Mouse (Mus musculus) ZHBTc4 (cell line): ENCODE results near the gene Rslcan18.
A peak's percentile ranks its signal among the peaks of the same experiment; 100 is the strongest.
"Not testable (repeated sequence)": the region's sequence is repeated elsewhere in the genome, so short reads cannot be mapped to it uniquely, and the experiment has no call there.

Experiments used
- DNase-seq: peaks from one replicate; pipeline ENCODE4 v3.0.0-alpha.2; 2011; ENCODE audit warnings: low read depth, low spot score

Gene Rslcan18

GRCm38 (mm10) chr13:67116163-67116562 lies at the start of gene Rslcan18:
TSS of gene Rslcan18 (minus strand) at chr13:67116263.
- not testable (repeated sequence) for DNase-seq

DNA sequence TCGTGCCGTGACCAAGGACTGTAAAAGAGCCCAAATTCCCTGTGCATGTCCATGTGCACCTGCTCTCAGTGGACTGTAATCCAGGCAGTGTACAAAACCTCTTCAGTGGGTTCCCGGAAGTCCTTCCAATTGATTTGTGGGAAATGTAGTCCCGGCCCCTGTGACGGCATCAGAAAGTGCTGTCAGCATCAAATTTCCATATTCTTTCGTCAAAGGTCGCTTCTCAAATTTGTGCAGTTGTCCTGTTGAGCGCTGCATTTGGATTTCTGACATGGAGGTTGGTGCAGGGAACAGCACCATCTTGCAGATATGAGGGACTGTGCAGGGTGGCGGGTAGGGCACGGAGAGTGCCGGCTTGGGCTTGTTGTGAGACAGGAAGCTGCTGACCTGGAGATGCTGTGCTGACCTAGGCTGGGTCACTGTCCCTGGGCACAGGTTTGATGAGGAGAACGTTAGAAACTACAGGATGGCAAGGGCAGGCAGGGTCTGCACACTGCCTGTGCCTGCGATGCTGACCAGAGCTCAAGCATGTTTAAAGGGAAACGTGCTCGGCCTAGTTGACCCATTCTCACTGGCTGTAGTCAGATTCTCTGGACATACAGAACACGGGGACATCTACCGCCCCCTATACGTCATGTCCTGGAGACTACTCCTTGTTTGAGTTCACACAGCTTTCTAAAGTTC lies 12.1 kb upstream of the Rslcan18 start:
- DNase-seq: peak; percentile 93

DNA sequence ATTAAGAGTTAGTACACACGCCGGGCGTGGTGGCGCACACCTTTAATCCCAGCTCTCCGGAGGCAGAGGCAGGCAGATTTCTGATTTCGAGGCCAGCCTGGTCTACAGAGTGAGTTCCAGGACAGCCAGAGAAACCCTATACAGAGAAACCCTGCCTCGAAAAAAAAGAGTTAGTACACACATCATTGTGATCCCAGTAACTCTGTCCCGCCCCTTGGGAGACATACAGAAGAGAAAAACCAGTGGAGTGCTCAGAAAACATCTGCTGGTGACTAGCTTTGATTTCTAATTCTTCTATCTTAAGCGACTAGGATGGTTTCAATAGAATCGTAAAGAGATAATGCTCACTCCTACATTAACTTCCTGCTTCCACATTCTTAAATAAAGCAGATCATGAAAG lies 11.4 kb upstream of the Rslcan18 start:
- DNase-seq: not testable (repeated sequence)

DNA sequence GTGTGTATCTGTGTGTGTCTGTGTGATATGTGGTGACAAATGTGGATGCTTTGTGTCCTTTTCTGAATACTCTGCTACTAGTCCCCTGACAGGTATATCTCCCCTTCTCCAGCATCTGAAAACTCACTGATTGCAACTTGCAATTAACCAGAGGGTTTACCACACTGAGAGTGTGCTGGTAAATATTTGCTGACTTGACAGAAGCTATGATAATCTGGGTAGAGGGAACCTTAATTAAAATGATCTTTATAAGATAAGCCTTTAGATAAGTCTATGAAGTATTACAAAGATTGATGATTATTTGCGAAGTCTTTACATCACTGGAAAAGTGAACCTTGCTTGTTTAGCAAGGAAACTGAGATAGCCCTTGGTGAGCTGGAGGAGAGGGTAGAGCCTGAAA lies 8.4 kb upstream of the Rslcan18 start:
- no peak for DNase-seq

GRCm38 (mm10) chr13:67121360-67121759 lies 5.3 kb upstream of the Rslcan18 start, which contains the start of gene Zfp759:
TSS of gene Zfp759 (plus strand) at chr13:67121660.
- DNase-seq: not testable (repeated sequence)

DNA sequence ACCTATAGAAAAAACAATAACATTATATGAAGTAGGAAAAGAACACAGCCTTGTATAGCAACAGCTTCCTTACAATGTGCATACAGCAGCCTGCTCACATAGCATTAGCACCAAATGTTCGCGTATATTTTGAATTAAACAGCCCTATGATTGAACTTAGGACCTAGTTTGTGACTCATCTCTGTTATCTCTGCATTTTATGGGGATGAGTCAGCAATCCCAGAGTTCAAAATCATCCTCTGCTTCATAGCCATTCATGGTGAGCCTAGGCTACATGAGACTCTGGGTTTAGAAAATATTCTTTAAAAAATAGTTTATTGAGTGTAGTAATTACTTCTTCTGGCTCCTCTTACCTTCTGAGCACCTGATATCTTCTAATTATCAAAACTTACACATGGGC lies 2.8 kb downstream of the Rslcan18 start:
- DNase-seq: no peak

DNA sequence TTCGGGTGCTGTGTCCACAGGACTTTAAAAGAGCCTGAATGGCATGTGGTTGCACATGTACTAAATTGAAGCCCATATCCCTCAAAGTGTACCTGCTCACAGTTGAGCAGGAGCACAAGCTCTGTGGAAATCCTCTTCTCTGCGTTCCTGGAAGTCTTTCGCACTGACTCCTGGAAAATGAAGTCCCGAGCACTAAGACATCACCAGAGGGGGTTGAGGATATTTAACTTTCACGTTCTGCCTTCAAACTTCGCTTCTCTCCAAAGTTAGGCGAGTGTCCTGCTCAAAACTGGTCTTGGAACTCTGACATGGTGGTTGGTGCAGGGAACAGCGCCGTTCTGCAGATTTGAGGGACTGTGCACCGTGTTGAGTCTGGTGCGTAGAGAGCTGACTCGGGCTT lies 4.0 kb downstream of the Rslcan18 start:
- peak; percentile 11 for DNase-seq

DNA sequence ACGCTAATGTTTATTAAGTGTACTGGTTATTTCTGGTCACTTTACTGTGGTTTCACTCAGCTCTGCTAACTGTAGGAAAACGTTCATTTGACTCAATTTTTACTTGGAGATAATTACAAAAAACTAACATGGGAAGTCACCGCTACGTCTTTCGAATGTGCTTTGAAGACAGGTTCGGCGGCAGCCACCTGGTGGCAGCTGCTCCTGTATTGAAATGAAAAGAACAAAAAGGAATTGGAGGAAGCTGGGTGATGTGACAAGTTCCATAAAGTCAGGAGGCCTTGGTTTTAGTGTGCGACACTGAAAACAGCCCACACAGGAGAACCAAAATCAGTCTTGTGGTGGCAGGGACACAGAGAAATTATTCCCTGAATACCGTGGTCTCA lies 7.2 kb downstream of the Rslcan18 start:
- DNase-seq: no peak

GRCm38 (mm10) chr13:67108194-67108820 lies 7.8 kb downstream of the Rslcan18 start, which contains the start of gene Gm28557:
TSS of gene Gm28557 (minus strand) at chr13:67108604.
- peak; percentile 97 for DNase-seq

DNA sequence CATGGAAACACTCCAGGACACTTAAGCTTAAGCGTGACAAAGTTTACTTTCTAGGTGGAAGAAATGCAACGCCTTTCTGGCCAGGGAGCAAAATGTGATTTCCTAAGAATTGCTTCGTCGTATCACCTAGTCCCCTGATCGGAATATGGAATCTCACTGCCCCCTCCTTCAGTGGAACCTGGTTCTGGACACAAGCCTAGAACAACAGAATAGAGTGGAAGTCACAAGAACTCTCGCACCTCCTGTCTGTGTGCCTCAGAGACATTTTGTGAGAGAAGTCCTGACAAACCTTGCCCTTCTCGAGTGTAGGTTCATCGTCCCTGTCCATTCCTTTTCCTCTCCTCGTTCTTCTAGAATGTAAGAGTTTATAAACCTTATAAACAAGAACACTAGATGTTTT lies 8.4 kb downstream of the Rslcan18 start:
- no peak for DNase-seq

DNA sequence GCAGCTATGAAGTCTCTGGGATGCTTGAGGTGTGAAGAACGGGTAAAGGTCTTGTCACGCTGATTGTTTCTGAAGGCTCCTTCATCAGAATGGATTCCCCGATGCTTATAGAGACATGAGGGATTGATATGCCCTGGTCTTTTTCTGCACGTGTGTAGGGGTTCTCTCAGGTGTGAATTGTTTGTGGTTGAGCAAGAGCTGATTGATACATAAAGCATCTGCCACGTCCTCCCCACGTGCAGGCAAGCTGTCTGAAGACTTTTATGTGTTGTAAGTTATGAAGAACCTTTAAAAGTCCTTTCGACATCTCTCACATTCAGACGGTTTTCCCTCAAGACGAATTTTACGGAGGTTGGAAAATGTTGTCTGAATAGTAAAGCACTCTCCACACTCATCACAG lies 18.2 kb downstream of the Rslcan18 start, which contains the start of gene Zfp708:
Zfp708 (minus strand) TSS at position 101 of the 400 bp plus-strand sequence.
- no peak for DNase-seq

DNA sequence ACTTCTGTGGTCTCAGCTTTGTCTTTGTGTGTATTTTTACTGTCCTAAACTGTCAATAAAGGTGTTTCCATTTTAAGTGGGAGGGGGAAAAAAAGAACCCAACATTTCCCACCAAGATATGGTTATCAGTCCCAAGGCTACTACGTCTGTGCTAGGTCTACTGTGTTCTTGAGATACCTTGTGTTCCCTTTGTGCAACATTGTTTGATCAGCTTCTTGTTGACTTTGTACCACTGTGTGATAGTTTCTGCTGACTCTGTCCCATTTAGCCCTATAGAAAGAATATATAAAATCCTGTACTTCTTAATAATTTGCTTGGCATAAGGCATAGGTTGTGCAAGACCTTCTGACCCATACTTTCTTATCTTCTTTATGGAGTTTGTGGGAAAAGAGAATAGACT lies 25.9 kb downstream of the Rslcan18 start:
- DNase-seq: no peak

DNA sequence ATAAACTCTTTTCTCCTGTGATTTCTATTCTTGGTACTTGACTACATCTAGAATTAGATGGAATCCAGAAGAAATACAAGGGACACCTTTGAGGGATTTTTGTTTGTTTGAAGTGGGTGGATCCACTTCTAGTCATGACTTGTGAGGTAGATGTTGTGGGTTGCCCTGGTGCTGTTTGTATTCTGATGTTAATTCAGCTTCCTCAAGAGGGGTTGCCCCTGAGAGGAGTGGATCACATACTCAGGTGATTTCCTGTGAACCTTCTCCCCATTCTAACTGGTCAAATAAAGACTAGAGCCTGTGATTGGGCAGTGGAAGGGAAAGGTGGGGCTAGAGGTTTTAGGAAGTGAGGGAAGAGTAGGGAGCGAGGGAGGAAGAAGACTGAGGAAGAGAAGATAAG lies 34.1 kb downstream of the Rslcan18 start:
- peak; percentile 72 for DNase-seq

DNA sequence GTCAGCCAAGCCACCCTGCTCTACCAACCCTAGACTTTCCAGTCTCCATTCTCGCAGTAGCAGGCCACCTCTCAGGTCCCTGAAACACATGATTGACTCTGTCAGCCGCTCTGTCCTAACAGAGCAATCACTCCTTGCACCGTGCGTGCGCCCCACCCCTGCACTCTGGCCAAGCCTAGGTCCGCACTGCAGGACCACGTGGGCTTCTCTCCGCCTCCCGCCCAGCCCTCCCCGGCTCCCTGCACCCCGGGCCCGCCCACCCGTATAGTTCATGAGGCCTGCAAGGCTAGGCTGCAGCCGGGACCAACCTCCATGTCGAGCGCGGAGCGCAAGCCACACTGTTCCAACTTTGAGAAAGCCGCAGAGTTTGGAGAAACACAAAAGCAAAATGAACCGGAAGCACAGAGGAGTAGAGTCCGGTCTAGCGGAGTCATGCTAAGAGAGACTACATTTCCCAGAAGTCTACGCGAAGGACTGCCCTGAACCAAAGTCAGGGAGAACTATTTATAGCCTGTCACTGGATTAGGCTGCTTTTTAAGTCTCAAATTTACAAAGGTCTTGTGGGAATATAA lies 34.8 kb downstream of the Rslcan18 start:
- peak; percentile 93 for DNase-seq

- DNase-seq: no peak
Measured at GRCm38 (mm10) chr13:67077244-67077643, 38.8 kb downstream of the Rslcan18 start.

DNA sequence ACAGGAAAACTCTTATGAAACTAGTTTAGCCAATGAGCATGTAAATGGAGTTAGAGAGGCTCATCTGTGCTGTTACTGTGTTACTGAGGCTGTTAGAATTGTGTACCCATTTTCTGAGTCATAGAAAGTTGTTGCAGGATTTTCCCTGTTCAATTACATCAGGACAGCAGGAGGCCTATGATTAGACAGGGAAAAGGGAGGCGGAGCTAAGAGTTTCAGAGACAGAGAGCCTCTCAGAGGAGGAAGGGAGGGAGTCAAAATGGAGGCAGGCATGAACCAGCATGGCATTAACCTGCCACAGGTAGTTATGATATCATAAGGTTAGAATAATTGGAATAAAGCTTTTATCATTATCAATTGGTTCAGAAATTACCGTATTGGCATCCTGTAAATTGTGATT lies 43.3 kb downstream of the Rslcan18 start:
- DNase-seq: peak; percentile 62

DNA sequence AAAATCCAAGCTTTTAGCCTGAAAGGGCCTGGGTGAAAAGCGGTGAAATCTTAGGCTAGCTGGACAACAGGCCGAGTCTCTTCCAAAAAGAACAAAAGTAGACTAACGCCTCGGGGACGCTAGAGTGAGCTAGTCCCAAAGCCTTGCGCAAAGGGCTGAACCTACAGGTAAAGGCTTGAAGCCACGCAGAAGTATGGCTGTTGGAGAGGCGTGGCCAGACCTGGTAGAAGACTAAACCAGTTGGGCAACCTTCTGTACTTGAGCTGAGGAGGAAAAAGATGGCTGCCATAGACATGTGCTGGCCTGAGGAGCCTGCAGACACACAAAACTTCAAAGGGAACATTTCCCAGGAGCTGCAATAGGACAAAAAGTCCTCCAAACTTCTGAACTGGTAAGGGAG lies 50.7 kb downstream of the Rslcan18 start:
- no peak for DNase-seq

- peak; percentile 56 for DNase-seq
Measured at GRCm38 (mm10) chr13:67062427-67062826, 53.6 kb downstream of the Rslcan18 start.

DNA sequence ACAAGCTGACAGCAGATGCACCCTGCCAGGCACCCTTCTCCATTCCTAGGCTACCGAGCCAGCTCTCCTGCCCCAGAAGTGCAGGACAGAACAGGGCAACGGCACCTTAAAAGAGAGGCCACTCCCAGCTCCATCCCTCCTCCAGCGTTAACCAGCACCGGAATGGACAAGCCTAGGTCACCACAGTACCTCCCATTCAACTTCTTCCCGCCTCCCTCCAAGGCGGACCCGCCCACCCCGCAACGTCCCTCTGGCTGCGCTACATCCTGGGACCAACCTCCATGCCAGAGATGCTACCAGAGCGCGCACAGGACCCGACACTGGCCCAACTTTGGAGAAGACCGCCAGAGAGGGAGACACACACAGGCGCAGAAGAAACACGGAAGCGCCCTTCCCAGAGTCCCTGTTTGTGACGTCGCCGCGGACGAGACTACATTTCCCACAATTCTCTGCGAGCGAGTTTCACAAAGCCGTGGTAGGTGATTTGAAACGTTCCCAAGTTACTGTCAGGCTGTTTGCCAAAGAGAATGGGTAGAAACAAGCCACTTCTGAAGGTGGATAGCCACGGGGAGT lies 55.2 kb downstream of the Rslcan18 start, which contains the start of gene Zfp712:
Zfp712 (minus strand) TSS at position 385 of the 573 bp plus-strand sequence.
- peak; percentile 97 for DNase-seq

DNA sequence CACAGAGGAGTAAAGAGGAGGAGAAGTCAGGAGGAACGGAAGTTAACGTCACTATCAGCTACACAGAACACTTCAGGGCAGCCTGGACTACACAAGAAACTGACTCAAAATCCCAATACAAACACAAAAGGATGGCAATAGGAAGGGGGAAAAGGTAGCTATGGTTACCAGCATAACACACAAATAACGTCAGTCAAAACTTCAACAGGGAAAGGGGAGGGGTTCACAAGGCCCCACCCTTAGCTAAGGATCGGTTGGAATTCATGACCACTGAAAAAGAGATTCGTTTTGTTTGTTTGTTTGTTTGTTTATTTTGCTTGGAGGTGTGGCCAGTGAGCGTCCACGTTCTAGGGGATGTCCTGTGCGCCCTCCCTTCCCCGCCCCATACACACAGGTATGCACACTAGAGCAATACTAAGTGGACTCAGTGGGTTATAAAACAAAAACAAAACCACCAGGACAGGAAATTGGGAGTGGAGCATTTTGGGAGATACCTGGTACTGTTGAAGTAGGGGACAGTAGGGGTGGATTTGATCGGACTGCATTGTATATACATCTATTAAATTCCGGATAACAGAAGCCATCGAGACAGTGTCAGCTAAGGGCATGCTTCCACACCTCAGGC lies 55.8 kb downstream of the Rslcan18 start:
- DNase-seq: peak; percentile 29
